Mouse (Mus musculus): Measurements from ENCODE around the gene Cps1. TPM values are rescaled to one million over a fixed set of nuclear protein-coding genes. Genes with fewer than 3 reads are reported as not detected.
A peak's percentile ranks its signal among the peaks of the same experiment; 100 is the strongest.

The Cps1 gene
- polyA plus RNA-seq, 1 experiment from 2014 or later: 0.45 TPM

GRCm38 (mm10) chr1:67125433-67125832 is 2.6 kb downstream of the Cps1 start:
- Histone ChIP-seq H3K36me3 (ENCODE audit: control insufficient read depth, insufficient read depth, low read length) (no peaks in the 10 kb centered on the region), H3K9me3 (ENCODE audit: control insufficient read depth, low read length) (no peaks in the 10 kb centered on the region), H3K9ac (ENCODE audit: low read length) (no peak overlapping the region), H3K4me2 (replicated peaks; ENCODE audit: low read depth) (no peak overlapping the region), H3K4me3 (ENCODE audit: low read depth, low read length) (no peak overlapping the region), H3K27me3 (ENCODE audit: control insufficient read depth, insufficient read depth, low read length) (no peaks in the 10 kb centered on the region), H3K27ac (replicated peaks) (no peak overlapping the region), H3K4me1 (replicated peaks; ENCODE audit: control insufficient read depth, insufficient read depth) (no peaks in the 10 kb centered on the region)
- peak; percentile 81 for ATAC-seq (ENCODE audit: low FRiP score, low TSS enrichment)
- TF ChIP-seq CTCF (IDR thresholded peaks at IDR 0.05; ENCODE audit: low read depth) (no peak), EP300 (optimal IDR thresholded peaks at IDR 0.05) (no peak)
- DNase-seq (ENCODE audit: low spot score): peak; percentile 22
- 57% methylated on average over 2 of the region's 2 CpGs for WGBS

GRCm38 (mm10) chr1:67143939-67144338 is 21.1 kb downstream of the Cps1 start:
- Histone ChIP-seq H3K4me1 (replicated peaks; ENCODE audit: control insufficient read depth, insufficient read depth) (no peaks in the 10 kb centered on the region), H3K27me3 (ENCODE audit: control insufficient read depth, insufficient read depth, low read length) (no peaks in the 10 kb centered on the region), H3K27ac (replicated peaks) (no peak overlapping the region), H3K36me3 (ENCODE audit: control insufficient read depth, insufficient read depth, low read length) (no peaks in the 10 kb centered on the region), H3K9me3 (ENCODE audit: control insufficient read depth, low read length) (no peaks in the 10 kb centered on the region), H3K4me3 (ENCODE audit: low read depth, low read length) (no peak overlapping the region), H3K4me2 (replicated peaks; ENCODE audit: low read depth) (no peak overlapping the region), H3K9ac (ENCODE audit: low read length) (no peak overlapping the region)
- ATAC-seq (ENCODE audit: low FRiP score, low TSS enrichment) (no peak), DNase-seq (ENCODE audit: low spot score) (no peak)
- WGBS: 5% methylated on average over 8 of the region's 8 CpGs
- peak; percentile 78 for TF ChIP-seq CTCF (IDR thresholded peaks at IDR 0.05; ENCODE audit: low read depth)
- no peak for TF ChIP-seq EP300 (optimal IDR thresholded peaks at IDR 0.05)

GRCm38 (mm10) chr1:67151246-67151645 is 28.4 kb downstream of the Cps1 start:
- Histone ChIP-seq H3K4me2 (replicated peaks; ENCODE audit: low read depth) (no peak overlapping the region), H3K36me3 (ENCODE audit: control insufficient read depth, insufficient read depth, low read length) (no peaks in the 10 kb centered on the region), H3K9ac (ENCODE audit: low read length) (no peak overlapping the region), H3K27me3 (ENCODE audit: control insufficient read depth, insufficient read depth, low read length) (no peaks in the 10 kb centered on the region), H3K9me3 (ENCODE audit: control insufficient read depth, low read length) (no peaks in the 10 kb centered on the region), H3K4me3 (ENCODE audit: low read depth, low read length) (no peak overlapping the region), H3K4me1 (replicated peaks; ENCODE audit: control insufficient read depth, insufficient read depth) (no peaks in the 10 kb centered on the region), H3K27ac (replicated peaks) (no peak overlapping the region)
- DNase-seq (ENCODE audit: low spot score): no peak
- no peak for ATAC-seq (ENCODE audit: low FRiP score, low TSS enrichment)
- 54% methylated on average over 3 of the region's 3 CpGs for WGBS
- TF ChIP-seq EP300 (optimal IDR thresholded peaks at IDR 0.05) (no peak), CTCF (IDR thresholded peaks at IDR 0.05; ENCODE audit: low read depth) (no peak)

GRCm38 (mm10) chr1:67167283-67167682 is 44.5 kb downstream of the Cps1 start:
- Histone ChIP-seq H3K9ac (ENCODE audit: low read length) (no peak overlapping the region), H3K27me3 (ENCODE audit: control insufficient read depth, insufficient read depth, low read length) (no peaks in the 10 kb centered on the region), H3K4me1 (replicated peaks; ENCODE audit: control insufficient read depth, insufficient read depth) (no peaks in the 10 kb centered on the region), H3K4me3 (ENCODE audit: low read depth, low read length) (no peak overlapping the region), H3K27ac (replicated peaks) (no peak overlapping the region), H3K9me3 (ENCODE audit: control insufficient read depth, low read length) (no peaks in the 10 kb centered on the region), H3K4me2 (replicated peaks; ENCODE audit: low read depth) (no peak overlapping the region), H3K36me3 (ENCODE audit: control insufficient read depth, insufficient read depth, low read length) (no peaks in the 10 kb centered on the region)
- TF ChIP-seq EP300 (optimal IDR thresholded peaks at IDR 0.05): no peak
- TF ChIP-seq CTCF (IDR thresholded peaks at IDR 0.05; ENCODE audit: low read depth): no peak
- no peak for DNase-seq (ENCODE audit: low spot score)
- ATAC-seq (ENCODE audit: low FRiP score, low TSS enrichment): no peak
- WGBS: 83% methylated on average over 4 of the region's 4 CpGs

- H3K27me3 ChIP-seq (ENCODE audit: control insufficient read depth, insufficient read depth, low read length): no peaks in the 10 kb centered on the region
- TF ChIP-seq CTCF (IDR thresholded peaks at IDR 0.05; ENCODE audit: low read depth): peak; percentile 90
- no peak for TF ChIP-seq EP300 (optimal IDR thresholded peaks at IDR 0.05)
- no peak overlapping the region for H3K4me2 ChIP-seq (replicated peaks; ENCODE audit: low read depth)
- no peak overlapping the region for H3K9ac ChIP-seq (ENCODE audit: low read length)
- H3K27ac ChIP-seq (replicated peaks): no peak overlapping the region
- H3K9me3 ChIP-seq (ENCODE audit: control insufficient read depth, low read length): no peaks in the 10 kb centered on the region
- H3K4me1 ChIP-seq (replicated peaks; ENCODE audit: control insufficient read depth, insufficient read depth): no peaks in the 10 kb centered on the region
- H3K4me3 ChIP-seq (ENCODE audit: low read depth, low read length): no peak overlapping the region
- no peaks in the 10 kb centered on the region for H3K36me3 ChIP-seq (ENCODE audit: control insufficient read depth, insufficient read depth, low read length)
- WGBS: 6% methylated on average over 7 of the region's 7 CpGs
- peak; percentile 71 for DNase-seq (ENCODE audit: low spot score)
- ATAC-seq (ENCODE audit: low FRiP score, low TSS enrichment): no peak
Measured at GRCm38 (mm10) chr1:67181165-67181564, 58.3 kb downstream of the Cps1 start.

- Histone ChIP-seq H3K27ac (replicated peaks) (no peak overlapping the region), H3K27me3 (ENCODE audit: control insufficient read depth, insufficient read depth, low read length) (no peaks in the 10 kb centered on the region), H3K36me3 (ENCODE audit: control insufficient read depth, insufficient read depth, low read length) (no peaks in the 10 kb centered on the region), H3K4me1 (replicated peaks; ENCODE audit: control insufficient read depth, insufficient read depth) (no peaks in the 10 kb centered on the region), H3K9ac (ENCODE audit: low read length) (no peak overlapping the region), H3K4me3 (ENCODE audit: low read depth, low read length) (no peak overlapping the region), H3K9me3 (ENCODE audit: control insufficient read depth, low read length) (no peaks in the 10 kb centered on the region), H3K4me2 (replicated peaks; ENCODE audit: low read depth) (no peak overlapping the region)
- DNase-seq (ENCODE audit: low spot score) (no peak), ATAC-seq (ENCODE audit: low FRiP score, low TSS enrichment) (no peak)
- 45% methylated on average over 7 of the region's 7 CpGs for WGBS
- TF ChIP-seq CTCF (IDR thresholded peaks at IDR 0.05; ENCODE audit: low read depth): no peak
- TF ChIP-seq EP300 (optimal IDR thresholded peaks at IDR 0.05): no peak
Measured at GRCm38 (mm10) chr1:67182201-67182600, 59.4 kb downstream of the Cps1 start.
